Mouse (Mus musculus): ENCODE data around the gene Nell2.

The Nell2 gene

DNA sequence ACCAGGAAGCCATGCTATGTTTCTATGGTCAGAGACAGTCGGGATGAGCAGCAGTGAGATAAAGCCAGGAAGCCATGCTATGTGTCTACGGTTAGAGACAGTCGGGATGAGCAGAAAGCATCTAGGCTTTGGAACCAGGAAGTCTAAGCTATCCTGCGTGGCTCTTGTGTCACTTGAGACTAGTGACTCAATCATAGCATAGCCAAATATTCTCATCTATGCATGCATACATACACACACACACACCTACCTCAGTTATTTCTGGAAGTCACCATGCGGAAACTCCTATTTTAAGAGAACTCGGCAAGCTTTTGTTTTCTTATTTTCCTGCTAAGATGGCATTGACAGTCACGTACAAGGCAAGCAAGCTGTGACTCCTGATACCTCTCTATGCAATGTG, 457.5 kb downstream of the Nell2 start:
- no peak for DNase-seq

GRCm38 (mm10) chr15:95068799-95069198, 459.6 kb downstream of the Nell2 start:
- DNase-seq = no peak

- no peak for DNase-seq
Measured at GRCm38 (mm10) chr15:95068023-95068422, 460.3 kb downstream of the Nell2 start.

DNA sequence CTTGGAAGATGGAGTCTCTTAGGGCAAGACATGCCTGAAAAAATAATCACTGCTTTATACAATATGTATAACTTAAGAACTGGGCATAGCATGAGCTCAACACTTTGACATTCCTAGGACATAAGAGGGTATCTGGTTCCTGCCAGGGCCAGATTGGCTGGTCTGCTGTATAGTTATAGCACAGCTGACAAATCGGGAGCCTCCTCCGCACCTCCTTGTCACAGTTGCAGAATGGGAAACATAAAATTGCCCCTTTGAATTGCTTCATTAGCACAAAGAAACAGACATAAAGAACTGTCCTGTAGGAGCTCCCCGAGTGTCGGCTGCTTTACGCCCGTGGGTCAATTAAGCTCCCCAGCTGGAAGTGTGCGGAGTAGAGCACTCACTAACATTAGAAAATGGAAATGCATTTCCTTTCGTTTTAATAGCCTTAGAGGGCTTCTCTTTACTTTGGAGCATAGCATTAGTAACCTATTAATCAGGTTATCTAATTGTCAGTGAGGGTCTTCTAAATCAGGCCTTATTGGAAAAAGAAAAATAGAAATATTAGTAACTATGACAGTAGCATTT, 473.2 kb downstream of the Nell2 start:
- no peak for DNase-seq

DNA sequence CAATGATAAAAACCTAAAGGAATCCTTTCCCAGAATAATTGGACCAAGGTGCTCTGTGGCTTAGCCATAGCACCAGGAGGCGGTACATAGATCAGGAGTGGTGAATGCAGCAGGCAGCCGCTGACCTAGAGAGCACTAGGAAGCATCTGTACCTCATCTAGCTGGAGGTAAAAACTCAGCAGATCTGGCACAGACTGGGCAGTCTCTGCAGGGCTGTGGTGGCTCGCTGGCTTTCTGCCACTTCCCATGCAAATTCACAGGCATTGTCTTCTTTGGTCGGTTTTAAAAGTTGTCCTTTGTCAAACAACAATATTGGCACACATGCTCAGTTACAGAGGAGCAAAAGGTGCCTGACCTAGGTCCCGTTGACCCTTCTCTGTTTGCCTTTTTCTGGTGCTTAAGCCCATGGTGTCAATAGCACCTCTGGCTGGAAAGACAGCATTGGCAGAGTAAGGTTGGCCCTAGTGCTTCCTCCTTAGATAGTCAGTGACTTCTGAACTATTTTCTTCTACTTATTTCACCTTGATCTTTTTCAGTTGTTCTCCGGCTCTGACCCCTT, 479.1 kb downstream of the Nell2 start:
- DNase-seq = no peak

GRCm38 (mm10) chr15:95047486-95047885, 480.9 kb downstream of the Nell2 start:
- DNase-seq = no peak

GRCm38 (mm10) chr15:95044011-95044410, 484.3 kb downstream of the Nell2 start:
- no peak for DNase-seq

DNA sequence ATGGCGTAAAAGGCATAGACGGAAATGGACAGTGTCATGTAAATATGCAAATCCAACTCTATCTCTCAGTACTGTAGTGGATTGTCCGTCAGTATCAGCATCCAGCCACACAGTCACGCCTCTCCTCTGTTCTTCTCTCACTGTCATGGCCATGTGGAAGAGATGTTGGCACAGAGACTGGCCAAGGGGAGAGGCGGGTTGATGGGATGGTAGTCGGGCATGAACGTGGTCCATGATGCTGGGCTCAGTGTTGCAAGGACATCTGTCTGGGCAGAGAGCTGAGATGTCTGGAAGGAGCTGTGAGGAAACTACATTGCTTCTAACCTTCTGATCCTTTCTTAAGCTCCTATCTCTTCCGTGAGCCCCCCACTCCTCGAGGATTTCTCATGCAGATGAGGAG, 485.9 kb downstream of the Nell2 start:
- no peak for DNase-seq

DNA sequence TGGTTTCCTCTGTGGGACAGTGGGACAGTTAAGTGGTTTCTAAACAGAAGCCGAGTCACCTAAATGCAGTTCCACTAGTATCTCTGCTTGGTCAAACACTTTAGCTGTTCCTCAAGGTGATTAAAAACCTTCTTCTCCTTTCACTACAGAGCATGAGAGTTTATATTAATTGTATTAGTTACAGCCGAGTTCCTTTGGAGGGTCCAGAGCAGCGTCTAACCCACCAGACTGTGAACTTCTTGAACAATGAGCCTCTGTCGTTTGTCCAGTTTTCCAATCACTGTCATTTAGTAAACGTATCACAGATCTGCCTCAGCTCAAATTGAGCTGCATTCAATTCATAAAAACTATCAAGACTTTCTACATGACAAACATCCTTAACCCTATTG, 498.9 kb downstream of the Nell2 start:
- no peak for DNase-seq

GRCm38 (mm10) chr15:95028862-95029486, 499.4 kb downstream of the Nell2 start:
- no peak for DNase-seq

Data from kidney, adult 18-20 months (tissue).